Mouse (Mus musculus): ENCODE data around the gene M1ap. TPM values are rescaled to one million over a fixed set of nuclear protein-coding genes. Genes with fewer than 3 reads are reported as not detected.

The M1ap gene
- total RNA-seq, 2 experiments from 2014 or later, result not detected

- no peak for DNase-seq (ENCODE audit: extremely low spot score in 1 of 2, low spot score in 2 of 2)
- Histone ChIP-seq H3K27ac (no peak overlapping the region), H3K4me3 (no peak overlapping the region)
- no peak for TF ChIP-seq CTCF (IDR thresholded peaks at IDR 0.05)
- intact Hi-C loops (cut with DNase I), result loop anchor here (1.0 kb wide), 1 partner anchor 55 kb away; no protein-coding TSS in a partner anchor
Measured at GRCm38 (mm10) chr6:82916459-82916858, 30.2 kb upstream of the M1ap start.

- peak in 1 of 2 experiments; percentile 61 for DNase-seq (ENCODE audit: extremely low spot score in 1 of 2, low spot score in 2 of 2)
- TF ChIP-seq CTCF (IDR thresholded peaks at IDR 0.05), result no peak
- Histone ChIP-seq H3K27ac (no peak overlapping the region), H3K4me3 (no peak overlapping the region)
- intact Hi-C loops (cut with DNase I), result no loop called here
Measured at GRCm38 (mm10) chr6:82917076-82917777, 29.5 kb upstream of the M1ap start.

DNA sequence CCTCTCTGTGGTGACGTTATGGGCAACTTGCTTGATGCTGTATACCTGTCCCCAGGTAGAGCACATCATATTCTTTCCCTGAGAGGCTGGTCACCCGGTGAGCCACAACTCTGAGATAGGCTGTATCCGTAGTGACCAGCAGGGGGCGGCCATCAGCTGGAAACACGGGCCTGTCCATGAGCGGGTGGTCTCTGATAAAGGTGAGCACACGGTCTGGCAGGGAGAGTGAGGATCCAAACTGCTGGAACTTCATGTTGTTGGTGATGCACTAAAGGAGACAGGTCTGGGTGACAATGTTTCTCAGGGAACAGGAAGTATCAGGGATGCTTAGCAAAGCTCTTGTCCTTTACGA is 28.9 kb upstream of the M1ap start:
- intact Hi-C loops (cut with DNase I), result no loop called here
- DNase-seq (ENCODE audit: extremely low spot score in 1 of 2, low spot score in 2 of 2), result peak; percentile 57 to 68
- TF ChIP-seq CTCF (IDR thresholded peaks at IDR 0.05), result peak; percentile 75
- H3K4me3 ChIP-seq, result no peak overlapping the region
- no peak overlapping the region for H3K27ac ChIP-seq

DNA sequence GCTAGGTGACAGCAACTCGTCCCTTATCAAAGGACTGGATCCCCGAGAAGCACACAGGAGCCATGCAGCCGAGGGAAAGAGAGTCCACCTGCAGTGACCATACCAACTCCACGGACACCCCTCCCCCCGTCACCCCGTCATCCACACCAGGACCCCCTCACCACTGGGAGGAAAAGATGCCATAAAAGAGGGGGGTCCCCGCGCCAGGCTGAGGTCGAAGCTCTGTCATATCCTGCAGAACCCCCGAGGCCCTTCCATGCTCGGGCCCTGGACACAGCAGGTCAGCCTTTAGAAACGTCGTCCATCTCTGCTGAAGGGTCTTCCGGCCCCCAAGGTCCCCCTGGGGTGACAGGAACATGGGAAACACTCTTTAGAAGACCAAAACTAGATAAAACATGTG is 28.3 kb upstream of the M1ap start:
- Histone ChIP-seq H3K27ac (no peak overlapping the region), H3K4me3 (no peak overlapping the region)
- TF ChIP-seq CTCF (IDR thresholded peaks at IDR 0.05), result no peak
- intact Hi-C loops (cut with DNase I), result no loop called here
- no peak for DNase-seq (ENCODE audit: extremely low spot score in 1 of 2, low spot score in 2 of 2)

DNA sequence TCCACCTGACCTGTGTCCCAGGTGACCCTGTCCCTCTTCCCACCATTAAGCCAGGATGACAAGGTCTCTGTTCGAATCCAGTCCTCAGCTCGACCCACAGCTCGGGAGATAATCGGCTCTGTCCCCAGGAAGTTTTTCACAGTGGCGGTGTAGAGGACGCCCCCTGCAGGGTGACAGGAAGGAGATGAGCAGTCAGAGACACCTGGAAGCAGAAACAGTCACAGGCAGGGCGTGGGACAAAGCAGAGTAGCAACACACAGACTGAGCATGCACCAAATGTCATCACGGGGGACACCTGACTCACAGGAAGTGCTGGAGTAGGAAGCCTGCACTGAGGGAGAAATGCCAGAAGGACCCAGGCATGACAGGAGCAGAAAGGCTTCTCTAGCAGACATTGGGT is 27.2 kb upstream of the M1ap start:
- TF ChIP-seq CTCF (IDR thresholded peaks at IDR 0.05), result no peak
- no peak for DNase-seq (ENCODE audit: extremely low spot score in 1 of 2, low spot score in 2 of 2)
- Histone ChIP-seq H3K27ac (no peak overlapping the region), H3K4me3 (no peak overlapping the region)
- intact Hi-C loops (cut with DNase I), result no loop called here

- intact Hi-C loops (cut with DNase I), result no loop called here
- H3K4me3 ChIP-seq, result no peak overlapping the region
- TF ChIP-seq CTCF (IDR thresholded peaks at IDR 0.05), result no peak
- no peak overlapping the region for H3K27ac ChIP-seq
- DNase-seq (ENCODE audit: extremely low spot score in 1 of 2, low spot score in 2 of 2), result no peak
Measured at GRCm38 (mm10) chr6:82921426-82922224, 25.1 kb upstream of the M1ap start.

- TF ChIP-seq CTCF (IDR thresholded peaks at IDR 0.05), result peak; percentile 22; the same call in 1 of the 2 replicates
- DNase-seq (ENCODE audit: extremely low spot score in 1 of 2, low spot score in 2 of 2), result no peak
- Histone ChIP-seq H3K4me3 (no peak overlapping the region), H3K27ac (no peak overlapping the region)
- intact Hi-C loops (cut with DNase I), result no loop called here
Measured at GRCm38 (mm10) chr6:82925005-82925404, 21.7 kb upstream of the M1ap start.

DNA sequence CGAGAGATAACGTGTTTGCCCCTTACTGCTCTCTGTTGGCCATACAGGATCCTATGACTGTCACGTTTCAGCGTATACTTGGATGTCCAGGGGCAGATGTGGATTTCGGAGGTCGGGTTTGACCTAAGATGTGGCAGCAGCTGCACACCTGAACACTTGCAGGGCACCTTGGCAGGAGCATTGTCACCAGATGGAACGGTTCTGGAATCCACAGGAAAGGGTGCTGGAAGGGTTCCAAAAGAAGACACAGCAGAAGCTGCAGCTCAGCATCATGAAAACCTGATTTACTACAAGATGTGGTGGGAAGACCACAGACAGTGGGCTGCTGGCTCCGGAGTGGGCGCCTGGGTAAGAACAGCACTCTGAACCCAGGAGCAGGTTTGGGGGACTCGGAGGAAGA is 20.6 kb upstream of the M1ap start:
- intact Hi-C loops (cut with DNase I), result no loop called here
- TF ChIP-seq CTCF (IDR thresholded peaks at IDR 0.05), result no peak
- Histone ChIP-seq H3K4me3 (no peak overlapping the region), H3K27ac (no peak overlapping the region)
- no peak for DNase-seq (ENCODE audit: extremely low spot score in 1 of 2, low spot score in 2 of 2)

- no peak for TF ChIP-seq CTCF (IDR thresholded peaks at IDR 0.05)
- H3K27ac ChIP-seq, result no peak overlapping the region
- intact Hi-C loops (cut with DNase I), result no loop called here
Measured at GRCm38 (mm10) chr6:82926528-82926927, 20.2 kb upstream of the M1ap start.

GRCm38 (mm10) chr6:82927617-82928016 is 19.1 kb upstream of the M1ap start:
- no peak for TF ChIP-seq CTCF (IDR thresholded peaks at IDR 0.05)
- intact Hi-C loops (cut with DNase I), result no loop called here
- no peak overlapping the region for H3K27ac ChIP-seq
- no peak overlapping the region for H3K4me3 ChIP-seq
- no peak for DNase-seq (ENCODE audit: extremely low spot score in 1 of 2, low spot score in 2 of 2)

More at GRCm38 (mm10) chr6:82926528-82926927, 20.2 kb upstream of the M1ap start:
- no peak overlapping the region for H3K4me3 ChIP-seq
- no peak for DNase-seq (ENCODE audit: extremely low spot score in 1 of 2, low spot score in 2 of 2)

DNA sequence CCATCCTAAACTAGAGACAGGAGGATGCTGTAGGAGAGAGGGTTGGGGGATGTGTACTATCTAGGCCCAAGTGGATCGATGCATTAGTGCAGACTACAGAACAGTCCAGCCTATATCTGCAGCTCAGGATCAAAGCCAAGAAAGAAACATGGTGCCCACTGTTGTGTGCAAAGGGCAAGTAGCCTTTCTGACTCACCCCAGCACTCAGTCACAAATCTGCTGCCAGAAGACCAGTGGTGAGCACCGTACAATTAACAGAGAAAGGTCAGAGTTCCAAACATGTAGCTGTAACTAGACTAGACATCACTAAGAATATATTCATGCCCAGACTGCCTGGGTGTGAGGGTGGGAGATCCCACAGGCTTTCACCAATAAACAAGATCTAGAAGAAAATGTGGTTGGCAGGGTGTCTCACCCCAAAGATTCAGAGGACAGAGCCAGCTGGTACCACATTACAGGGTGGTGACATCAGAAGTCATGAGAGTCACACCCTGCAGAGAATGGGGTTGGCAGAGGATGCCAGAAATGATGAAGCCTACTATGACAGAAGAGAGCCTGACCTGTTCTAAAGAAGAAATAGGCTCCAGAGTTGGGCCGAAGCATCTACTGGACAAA is 12.0 kb upstream of the M1ap start:
- TF ChIP-seq CTCF (IDR thresholded peaks at IDR 0.05), result no peak
- DNase-seq (ENCODE audit: extremely low spot score in 1 of 2, low spot score in 2 of 2), result no peak
- H3K27ac ChIP-seq, result no peak overlapping the region
- intact Hi-C loops (cut with DNase I), result no loop called here
- no peak overlapping the region for H3K4me3 ChIP-seq

All from left cerebral cortex, adult 2 months (tissue).